In genomic region chr3:122130771-122131170, GRCm38 (mm10) we compare ENCODE assay signal across 9 mouse cellular contexts.
DNase-seq lines count a peak whose midpoint lies in the region; ATAC-seq and TF ChIP-seq lines count a peak whose summit lies in the region.
"Had no signal": no experiment of that assay in that cellular context is flagged by ENCODE, and none has a peak within 500 bp of the region (broad histone marks: within the 10 kb centered on the region; RNA-seq: fewer than 3 reads in every experiment).

No protein-coding gene starts in this region.

- intact Hi-C loops in left cerebral cortex, postnatal 4 days (cut with DNase I), result no loop called here

- H3K4me2 ChIP-seq in heart, postnatal 0 days (ENCODE audit: low read depth, low read length), result no peak overlapping the region
- H3K4me2 ChIP-seq in liver, embryonic 14.5 days (ENCODE audit: low read depth), result no peak overlapping the region
- H3K4me2 ChIP-seq in midbrain, embryonic 14.5 days (ENCODE audit: low read length), result no peak overlapping the region
- H3K4me2 ChIP-seq: embryonic facial prominence, embryonic 13.5 days had no signal

- peak overlapping the region; percentile 84 for H3K27ac ChIP-seq in heart, postnatal 0 days (ENCODE audit: low read depth)
- H3K27ac ChIP-seq in liver, embryonic 14.5 days, result no peak overlapping the region
- H3K27ac ChIP-seq in midbrain, embryonic 14.5 days (replicated peaks; ENCODE audit: low read depth, low read length), result no peak overlapping the region
- H3K27ac ChIP-seq: embryonic facial prominence, embryonic 13.5 days had no signal

- H3K36me3 ChIP-seq in heart, postnatal 0 days (replicated peaks; ENCODE audit: control insufficient read depth, insufficient read depth, low read length), result no peaks in the 10 kb centered on the region
- no peaks in the 10 kb centered on the region for H3K36me3 ChIP-seq in liver, embryonic 14.5 days (replicated peaks; ENCODE audit: control insufficient read depth, insufficient read depth, low read depth)
- H3K36me3 ChIP-seq in midbrain, embryonic 14.5 days (ENCODE audit: control insufficient read depth, insufficient read depth, low read length), result no peaks in the 10 kb centered on the region
- H3K36me3 ChIP-seq: embryonic facial prominence, embryonic 13.5 days had no signal

- peak; percentile 84 for ATAC-seq in heart, postnatal 0 days (ENCODE audit: insufficient read depth, low read depth)
- ATAC-seq in liver, embryonic 14.5 days (ENCODE audit: insufficient read depth), result peak; percentile 50; the same call in 1 of the 2 replicates
- no peak for ATAC-seq in midbrain, embryonic 14.5 days (ENCODE audit: low FRiP score, low TSS enrichment)

- H3K9me3 ChIP-seq in heart, postnatal 0 days (replicated peaks; ENCODE audit: control insufficient read depth, low read length), result no peaks in the 10 kb centered on the region
- no peaks in the 10 kb centered on the region for H3K9me3 ChIP-seq in liver, embryonic 14.5 days (ENCODE audit: control insufficient read depth, low read length)
- H3K9me3 ChIP-seq in midbrain, embryonic 14.5 days (ENCODE audit: control insufficient read depth, low read length), result no peaks in the 10 kb centered on the region
- H3K9me3 ChIP-seq: embryonic facial prominence, embryonic 13.5 days had no signal

- no peak overlapping the region for H3K9ac ChIP-seq in heart, postnatal 0 days (replicated peaks; ENCODE audit: low read depth, low read length)
- H3K9ac ChIP-seq in liver, embryonic 14.5 days (replicated peaks), result no peak overlapping the region
- H3K9ac ChIP-seq in midbrain, embryonic 14.5 days (replicated peaks; ENCODE audit: low read length), result no peak overlapping the region
- H3K9ac ChIP-seq: embryonic facial prominence, embryonic 13.5 days had no signal

- no peak overlapping the region for H3K4me3 ChIP-seq in heart, postnatal 0 days (ENCODE audit: low read depth, low read length)
- H3K4me3 ChIP-seq in liver, embryonic 14.5 days (ENCODE audit: insufficient read depth in 1 of 2, low read depth in 2 of 2, low read length in 2 of 2), result no peak overlapping the region
- H3K4me3 ChIP-seq in midbrain, embryonic 14.5 days (replicated peaks; ENCODE audit: low read depth, low read length), result no peak overlapping the region
- H3K4me3 ChIP-seq: embryonic facial prominence, embryonic 13.5 days had no signal

- DNase-seq in 3134 (ENCODE audit: extremely low read depth, insufficient read length, low spot score), result peak; percentile 50
- peak; percentile 58 for DNase-seq in adrenal gland, adult 8-10 months
- DNase-seq in heart, postnatal 0 days (ENCODE audit: low spot score), result peak; percentile 83
- no peak for DNase-seq in liver, embryonic 14.5 days (ENCODE audit: low read depth in 3 of 3, low spot score in 3 of 3)
- no peak for DNase-seq in cerebellum, adult 11-12 months
- DNase-seq in left cerebral cortex, postnatal 4 days, result no peak
- no peak for DNase-seq in urinary bladder, adult 2 months (ENCODE audit: low spot score)
- no peak for DNase-seq in midbrain, embryonic 14.5 days

- no peak for TF ChIP-seq CTCF in heart, postnatal 0 days (IDR thresholded peaks at IDR 0.05; ENCODE audit: low read depth)
- TF ChIP-seq CTCF in liver, embryonic 14.5 days (IDR thresholded peaks at IDR 0.05; ENCODE audit: low read depth), result no peak

- 11% methylated on average over 4 of the region's 4 CpGs for WGBS in heart, postnatal 0 days
- 35% methylated on average over 4 of the region's 4 CpGs for WGBS in liver, embryonic 14.5 days (ENCODE audit: insufficient replicate concordance)
- 70% methylated on average over 4 of the region's 4 CpGs for WGBS in midbrain, embryonic 14.5 days

- no peaks in the 10 kb centered on the region for H3K27me3 ChIP-seq in heart, postnatal 0 days (ENCODE audit: control insufficient read depth, insufficient read depth, low read length)
- H3K27me3 ChIP-seq in liver, embryonic 14.5 days (ENCODE audit: control insufficient read depth, insufficient read depth, low read length), result no peaks in the 10 kb centered on the region
- H3K27me3 ChIP-seq in midbrain, embryonic 14.5 days (ENCODE audit: control insufficient read depth, insufficient read depth, low read length), result no peaks in the 10 kb centered on the region
- H3K27me3 ChIP-seq: embryonic facial prominence, embryonic 13.5 days had no signal

- peak; percentile 92 for TF ChIP-seq EP300 in heart, postnatal 0 days (IDR thresholded peaks at IDR 0.05; ENCODE audit: low read depth)
- TF ChIP-seq EP300 in liver, embryonic 14.5 days (IDR thresholded peaks at IDR 0.05; ENCODE audit: low read depth), result no peak

- peaks cover 59% of the 10 kb centered on the region for H3K4me1 ChIP-seq in heart, postnatal 0 days (ENCODE audit: control insufficient read depth, insufficient read depth)
- peaks cover 0 to 9% of the 10 kb centered on the region in 2 experiments; a peak in 2 of 4 replicates for H3K4me1 ChIP-seq in liver, embryonic 14.5 days (replicated peaks; ENCODE audit: control insufficient read depth in 2 of 2, insufficient read depth in 2 of 2, low read length in 1 of 2)
- peaks cover 4% of the 10 kb centered on the region; the same call in 1 of the 2 replicates for H3K4me1 ChIP-seq in midbrain, embryonic 14.5 days (ENCODE audit: control insufficient read depth, insufficient read depth, low read length)

Comparison
In these comparisons a context has a peak if more than half of its experiments do, and no peak if none do; other contexts are left out.
1. DNase-seq: peak in 3134 (single experiment), adrenal gland, adult 8-10 months (single experiment) and heart, postnatal 0 days (single experiment); none in liver, embryonic 14.5 days (0 of 3), cerebellum, adult 11-12 months (single experiment), left cerebral cortex, postnatal 4 days (single experiment), urinary bladder, adult 2 months (single experiment) and midbrain, embryonic 14.5 days (single experiment).